Mouse (Mus musculus): ENCODE measurements around the gene Gm45021.

DNA sequence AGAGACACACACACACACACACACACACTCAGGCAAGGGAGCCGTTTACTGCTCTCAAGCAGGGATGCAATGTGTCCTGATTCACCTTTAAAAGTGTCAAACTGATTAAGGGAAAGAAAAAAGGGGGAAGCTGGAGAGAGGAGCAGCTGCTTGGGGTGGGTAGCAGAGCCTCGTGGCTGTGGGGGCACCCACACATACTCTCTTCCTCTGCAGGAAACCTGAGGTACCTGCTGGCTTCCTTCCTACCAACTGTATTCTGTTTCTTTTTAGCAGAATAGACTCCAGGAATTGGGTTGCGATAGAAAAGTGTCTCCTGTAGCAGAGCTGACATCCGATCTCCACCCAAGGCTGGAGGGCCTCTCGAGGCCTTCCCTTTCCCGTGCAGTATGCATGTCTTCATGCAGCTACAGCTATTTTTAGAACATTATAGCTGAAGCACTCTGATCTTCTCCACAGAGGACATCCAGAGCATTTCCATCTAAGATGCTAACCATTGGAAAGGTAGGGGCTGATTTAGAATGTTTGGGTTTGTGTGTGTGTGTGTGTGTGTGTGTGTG lies at the start of gene Gm45021:
- TF ChIP-seq CTCF (IDR thresholded peaks at IDR 0.05; ENCODE audit: extremely low read depth, insufficient read depth, insufficient read length, insufficient replicate concordance), result no peak
- TF ChIP-seq POLR2A (IDR thresholded peaks at IDR 0.05; ENCODE audit: low read depth, low read length), result no peak

Data from spleen, adult 2 months (tissue).